Mouse (Mus musculus): ENCODE data around the gene 4930522L14Rik. TPM values are rescaled to one million over a fixed set of nuclear protein-coding genes. Genes with fewer than 3 reads are reported as not detected.

The 4930522L14Rik gene
- 3.8 and 4.1 TPM in 2 replicates for polyA plus RNA-seq (2015; fragmentation: Nextera tagmentation; extraction: Ambion mirVana)

GRCm38 (mm10) chr5:109751391-109752071 is at the start of gene 4930522L14Rik:
Gene 4930522L14Rik (minus strand): TSS chr5:109751886.

GRCm38 (mm10) chr5:109690537-109691201 is 61.0 kb downstream of the 4930522L14Rik start, which contains the start of gene 5430403G16Rik:
Gene 5430403G16Rik (minus strand): TSS chr5:109691041.

Other genes starting within 250 kb of the 4930522L14Rik start
- gene Crlf2, start 192.9 kb downstream of the 4930522L14Rik start, polyA plus RNA-seq (2015; fragmentation: Nextera tagmentation; extraction: Ambion mirVana), result 11.8 and 15.2 TPM in 2 replicates
- gene 5430403G16Rik, start 60.8 kb downstream of the 4930522L14Rik start, polyA plus RNA-seq (2015; fragmentation: Nextera tagmentation; extraction: Ambion mirVana), result 0.34 and 0.38 TPM in 2 replicates
- 0.33 and 0.36 TPM in 2 replicates for gene Gm15446, start 171.5 kb upstream of the 4930522L14Rik start, polyA plus RNA-seq (2015; fragmentation: Nextera tagmentation; extraction: Ambion mirVana)
- gene Zfp932, start 244.6 kb upstream of the 4930522L14Rik start, polyA plus RNA-seq (2015; fragmentation: Nextera tagmentation; extraction: Ambion mirVana), result 11.1 TPM in 2 replicates